Mouse (Mus musculus): ENCODE data around the gene Pbx1.

Pbx1 gene

GRCm38 (mm10) chr1:168139138-168139682, 292.9 kb downstream of the Pbx1 start:
- DNase-seq: no peak

GRCm38 (mm10) chr1:168138669-168139068, 293.4 kb downstream of the Pbx1 start:
- DNase-seq: no peak

GRCm38 (mm10) chr1:168137890-168138289, 294.2 kb downstream of the Pbx1 start:
- DNase-seq: no peak

GRCm38 (mm10) chr1:168135545-168135944, 296.5 kb downstream of the Pbx1 start:
- DNase-seq: no peak

- DNase-seq: no peak
Observed at GRCm38 (mm10) chr1:168133696-168134095, 298.4 kb downstream of the Pbx1 start.

- DNase-seq: no peak
Observed at GRCm38 (mm10) chr1:168128004-168128403, 304.1 kb downstream of the Pbx1 start.

- DNase-seq: no peak
Observed at GRCm38 (mm10) chr1:168124643-168125490, 307.2 kb downstream of the Pbx1 start.

- DNase-seq: no peak
Observed at GRCm38 (mm10) chr1:168118077-168118476, 314.0 kb downstream of the Pbx1 start.

GRCm38 (mm10) chr1:168117367-168117766, 314.7 kb downstream of the Pbx1 start:
- DNase-seq: no peak

GRCm38 (mm10) chr1:168109797-168110196, 322.3 kb downstream of the Pbx1 start:
- no peak for DNase-seq

GRCm38 (mm10) chr1:168103821-168104220, 328.2 kb downstream of the Pbx1 start:
- DNase-seq: no peak

- no peak for DNase-seq
Observed at GRCm38 (mm10) chr1:168101514-168101913, 330.6 kb downstream of the Pbx1 start.

- no peak for DNase-seq
Observed at GRCm38 (mm10) chr1:168098806-168099205, 333.3 kb downstream of the Pbx1 start.

GRCm38 (mm10) chr1:168094671-168095070, 337.4 kb downstream of the Pbx1 start:
- DNase-seq: no peak

GRCm38 (mm10) chr1:168093044-168093443, 339.0 kb downstream of the Pbx1 start:
- no peak for DNase-seq

- no peak for DNase-seq
Observed at GRCm38 (mm10) chr1:168091627-168092026, 340.4 kb downstream of the Pbx1 start.

GRCm38 (mm10) chr1:168088680-168089079, 343.4 kb downstream of the Pbx1 start:
- no peak for DNase-seq

GRCm38 (mm10) chr1:168079394-168079767, 352.7 kb downstream of the Pbx1 start:
- no peak for DNase-seq

- DNase-seq: no peak
Observed at GRCm38 (mm10) chr1:168078746-168079393, 353.2 kb downstream of the Pbx1 start.

GRCm38 (mm10) chr1:168071974-168072373, 360.1 kb downstream of the Pbx1 start:
- DNase-seq: no peak

- DNase-seq: no peak
Observed at GRCm38 (mm10) chr1:168070273-168070910, 361.7 kb downstream of the Pbx1 start.

- no peak for DNase-seq
Observed at GRCm38 (mm10) chr1:168069740-168070139, 362.3 kb downstream of the Pbx1 start.

All from spleen, adult 18-20 months (tissue).